Mouse (Mus musculus) embryonic facial prominence, embryonic 15.5 days (tissue): ENCODE measurements around the gene Limch1. TPM values are rescaled to one million over a fixed set of nuclear protein-coding genes. Genes with fewer than 3 reads are reported as not detected.

Experiments used
- ATAC-seq: fragments of 200-750 bp; cut with Nextera tagmentation; 2 replicates; pipeline ENCODE4 v1.8.0; 2017; ENCODE audit warnings: low read depth, moderate TSS enrichment; ENCODE audit not compliant: insufficient number of reproducible peaks, low FRiP score, low TSS enrichment
- H3K27ac ChIP-seq: fragments of 300-500 bp; sonication (generic); replicated peaks from 2 replicates; pipeline ENCODE4 v1.5.1; 2015; ENCODE audit warnings: mild to moderate bottlenecking, inconsistent platforms
- H3K27me3 ChIP-seq: fragments of 300-500 bp; sonication (generic); 2 replicates; pipeline ENCODE4 v1.6.1; 2015; ENCODE audit warnings: inconsistent platforms
- H3K36me3 ChIP-seq: fragments of 300-500 bp; sonication (generic); 2 replicates; pipeline ENCODE4 v1.6.1; 2015; ENCODE audit warnings: mild to moderate bottlenecking, inconsistent platforms
- H3K4me1 ChIP-seq: fragments of 300-500 bp; sonication (generic); 2 replicates; pipeline ENCODE4 v1.6.1; 2015; ENCODE audit warnings: inconsistent platforms
- H3K4me2 ChIP-seq: fragments of 300-500 bp; sonication (generic); replicated peaks from 2 replicates; pipeline ENCODE4 v1.6.1; 2015; ENCODE audit warnings: mild to moderate bottlenecking, inconsistent platforms
- H3K4me3 ChIP-seq: fragments of 300-500 bp; sonication (generic); replicated peaks from 2 replicates; pipeline ENCODE4 v1.5.1; 2015; ENCODE audit warnings: mild to moderate bottlenecking, inconsistent platforms
- H3K9ac ChIP-seq: fragments of 300-500 bp; sonication (generic); 2 replicates; pipeline ENCODE4 v1.6.1; 2015; ENCODE audit warnings: inconsistent platforms
- H3K9me3 ChIP-seq: fragments of 300-500 bp; sonication (generic); replicated peaks from 2 replicates; pipeline ENCODE4 v1.6.1; 2016; ENCODE audit warnings: inconsistent platforms
- whole genome bisulfite sequencing: fragments of 180-500 bp; shearing (Covaris S2); methylation state at CpG from one replicate; pipeline ENCODE4 v1.1.7; 2015; 5-methylcytosine and 5-hydroxymethylcytosine counted together
- polyA plus RNA-seq: library from polyadenylated mRNA; unstranded; fragments of >200 nt; fragmentation: Nextera tagmentation; extraction: Ambion mirVana; gene quantifications from 2 replicates; pipeline ENCODE4 v1.2.1, GENCODE M21; 2015

Gene Limch1
- polyA plus RNA-seq, 1 experiment from 2014 or later: 85.9 TPM

- H3K4me2 ChIP-seq: no peak overlapping the region
- H3K27ac ChIP-seq: no peak overlapping the region
- H3K9ac ChIP-seq: no peak overlapping the region
- no peaks in the 10 kb centered on the region for H3K27me3 ChIP-seq
- 16% methylated on average over 4 of the region's 4 CpGs for WGBS
- no peaks in the 10 kb centered on the region for H3K9me3 ChIP-seq
- peaks cover 30% of the 10 kb centered on the region for H3K36me3 ChIP-seq
- no peak for ATAC-seq
- H3K4me1 ChIP-seq: no peaks in the 10 kb centered on the region
- no peak overlapping the region for H3K4me3 ChIP-seq
These were observed 302.4 kb downstream of the Limch1 start for GRCm38 (mm10) chr5:67048003-67048402.

- peaks cover 16% of the 10 kb centered on the region for H3K36me3 ChIP-seq
- H3K27ac ChIP-seq: no peak overlapping the region
- no peak for ATAC-seq
- H3K4me3 ChIP-seq: no peak overlapping the region
- 83% methylated on average over 6 of the region's 6 CpGs for WGBS
- no peaks in the 10 kb centered on the region for H3K9me3 ChIP-seq
- no peaks in the 10 kb centered on the region for H3K27me3 ChIP-seq
- no peak overlapping the region for H3K9ac ChIP-seq
- no peak overlapping the region for H3K4me2 ChIP-seq
- H3K4me1 ChIP-seq: no peaks in the 10 kb centered on the region
These were observed 312.2 kb downstream of the Limch1 start for GRCm38 (mm10) chr5:67057803-67058202.

GRCm38 (mm10) chr5:67060519-67060918, 314.9 kb downstream of the Limch1 start:
- peaks cover under 1% of the 10 kb centered on the region; the same call in 1 of the 2 replicates for H3K36me3 ChIP-seq

GRCm38 (mm10) chr5:67063596-67063995, 318.0 kb downstream of the Limch1 start:
- H3K9ac ChIP-seq: no peak overlapping the region
- no peak overlapping the region for H3K4me2 ChIP-seq
- no peak for ATAC-seq
- H3K4me3 ChIP-seq: no peak overlapping the region
- 77% methylated on average over 9 of the region's 9 CpGs for WGBS
- no peaks in the 10 kb centered on the region for H3K9me3 ChIP-seq
- no peaks in the 10 kb centered on the region for H3K36me3 ChIP-seq
- no peak overlapping the region for H3K27ac ChIP-seq
- no peaks in the 10 kb centered on the region for H3K27me3 ChIP-seq
- H3K4me1 ChIP-seq: no peaks in the 10 kb centered on the region

More at GRCm38 (mm10) chr5:67060519-67060918, 314.9 kb downstream of the Limch1 start:
- H3K27me3 ChIP-seq: no peaks in the 10 kb centered on the region
- no peak overlapping the region for H3K4me3 ChIP-seq
- no peak for ATAC-seq
- H3K9me3 ChIP-seq: no peaks in the 10 kb centered on the region
- no peak overlapping the region for H3K27ac ChIP-seq
- no peak overlapping the region for H3K4me2 ChIP-seq
- H3K9ac ChIP-seq: no peak overlapping the region
- no peaks in the 10 kb centered on the region for H3K4me1 ChIP-seq
- 52% methylated on average over 3 of the region's 4 CpGs for WGBS

- Histone ChIP-seq H3K27ac (no peak overlapping the region), H3K4me2 (no peak overlapping the region), H3K4me3 (no peak overlapping the region), H3K9me3 (0 out of 2 replicates have a peak, but pooled peaks cover 2% of the 10 kb centered on the region), H3K27me3 (peaks cover 6% of the 10 kb centered on the region), H3K4me1 (no peaks in the 10 kb centered on the region), H3K9ac (no peak overlapping the region), H3K36me3 (no peaks in the 10 kb centered on the region)
- WGBS: 15% methylated on average over 6 of the region's 6 CpGs
- no peak for ATAC-seq
These were observed 337.5 kb downstream of the Limch1 start for GRCm38 (mm10) chr5:67083117-67083516.

- H3K4me3 ChIP-seq: no peak overlapping the region
- H3K9ac ChIP-seq: no peak overlapping the region
- peaks cover 62% of the 10 kb centered on the region for H3K27me3 ChIP-seq
- no peak for ATAC-seq
- no peaks in the 10 kb centered on the region for H3K36me3 ChIP-seq
- no peak overlapping the region for H3K27ac ChIP-seq
- H3K9me3 ChIP-seq: no peaks in the 10 kb centered on the region
- peaks cover under 1% of the 10 kb centered on the region; the same call in 1 of the 2 replicates for H3K4me1 ChIP-seq
- WGBS: 66% methylated on average over 5 of the region's 5 CpGs
- H3K4me2 ChIP-seq: no peak overlapping the region
These were observed 345.2 kb downstream of the Limch1 start for GRCm38 (mm10) chr5:67090856-67091255.

- H3K4me2 ChIP-seq: no peak overlapping the region
- peaks cover 9% of the 10 kb centered on the region for H3K4me1 ChIP-seq
- H3K9ac ChIP-seq: no peak overlapping the region
- H3K4me3 ChIP-seq: no peak overlapping the region
- peaks cover 68% of the 10 kb centered on the region for H3K27me3 ChIP-seq
- H3K9me3 ChIP-seq: no peaks in the 10 kb centered on the region
- 29% methylated on average over 4 of the region's 4 CpGs for WGBS
- H3K27ac ChIP-seq: no peak overlapping the region
- no peak for ATAC-seq
- H3K36me3 ChIP-seq: no peaks in the 10 kb centered on the region
These were observed 346.1 kb downstream of the Limch1 start for GRCm38 (mm10) chr5:67091766-67092165.

GRCm38 (mm10) chr5:67093991-67094390, 348.4 kb downstream of the Limch1 start:
- Histone ChIP-seq H3K4me1 (peaks cover 9% of the 10 kb centered on the region), H3K9ac (no peak overlapping the region), H3K4me2 (no peak overlapping the region), H3K36me3 (no peaks in the 10 kb centered on the region), H3K27ac (no peak overlapping the region), H3K9me3 (no peaks in the 10 kb centered on the region), H3K4me3 (no peak overlapping the region), H3K27me3 (peaks cover 82% of the 10 kb centered on the region)
- WGBS: 19% methylated on average over 2 of the region's 2 CpGs
- ATAC-seq: no peak

GRCm38 (mm10) chr5:67095153-67095552, 349.5 kb downstream of the Limch1 start:
- Histone ChIP-seq H3K4me2 (no peak overlapping the region), H3K9me3 (no peaks in the 10 kb centered on the region), H3K27me3 (peaks cover 91% of the 10 kb centered on the region), H3K36me3 (no peaks in the 10 kb centered on the region), H3K9ac (no peak overlapping the region), H3K4me1 (peaks cover 9% of the 10 kb centered on the region), H3K4me3 (no peak overlapping the region), H3K27ac (no peak overlapping the region)
- no peak for ATAC-seq
- WGBS: under 1% methylated on average over 15 of the region's 15 CpGs

GRCm38 (mm10) chr5:67095651-67096377, 350.2 kb downstream of the Limch1 start:
- Histone ChIP-seq H3K4me2 (peak overlapping the region; percentile 50), H3K9me3 (no peaks in the 10 kb centered on the region), H3K4me1 (peaks cover 9% of the 10 kb centered on the region), H3K4me3 (peak overlapping the region; percentile 34), H3K9ac (no peak overlapping the region), H3K27ac (no peak overlapping the region), H3K36me3 (no peaks in the 10 kb centered on the region), H3K27me3 (peaks cover 91% of the 10 kb centered on the region)
- ATAC-seq: no peak
- WGBS: under 1% methylated on average over 47 of the region's 47 CpGs

- H3K27me3 ChIP-seq: peaks cover 92% of the 10 kb centered on the region
- peak overlapping the region; percentile 34 for H3K4me3 ChIP-seq
- no peak overlapping the region for H3K27ac ChIP-seq
- WGBS: under 1% methylated on average over 28 of the region's 28 CpGs
- H3K36me3 ChIP-seq: no peaks in the 10 kb centered on the region
- ATAC-seq: no peak
- H3K4me2 ChIP-seq: peak overlapping the region; percentile 50
- no peaks in the 10 kb centered on the region for H3K9me3 ChIP-seq
- H3K9ac ChIP-seq: no peak overlapping the region
- peaks cover 9% of the 10 kb centered on the region for H3K4me1 ChIP-seq
These were observed 350.7 kb downstream of the Limch1 start for GRCm38 (mm10) chr5:67096378-67096771.
